Mouse (Mus musculus) forebrain, embryonic 13.5 days (tissue): Measurements from ENCODE around the gene Zfp874a. TPM values are rescaled to one million over a fixed set of nuclear protein-coding genes. Genes with fewer than 3 reads are reported as not detected.
"Not testable (repeated sequence)": the region's sequence is repeated elsewhere in the genome, so short reads cannot be mapped to it uniquely, and the experiment has no call there.

Source experiments
- ATAC-seq: fragments of 200-750 bp; cut with Nextera tagmentation; 2 replicates; pipeline ENCODE4 v1.8.0; 2017
- H3K27ac ChIP-seq: fragments of 300-500 bp; sonication (generic); 2 replicates; pipeline ENCODE4 v1.5.1; 2015; ENCODE audit warnings: inconsistent platforms, mild to moderate bottlenecking, moderate library complexity
- H3K27me3 ChIP-seq: fragments of 300-500 bp; sonication (generic); 2 replicates; pipeline ENCODE4 v1.6.1; 2015; ENCODE audit warnings: mild to moderate bottlenecking, inconsistent platforms
- H3K36me3 ChIP-seq: fragments of 300-500 bp; sonication (generic); 2 replicates; pipeline ENCODE4 v1.6.1; 2015; ENCODE audit warnings: mild to moderate bottlenecking, inconsistent platforms; ENCODE audit not compliant: poor library complexity, severe bottlenecking
- H3K4me1 ChIP-seq: fragments of 300-500 bp; sonication (generic); 2 replicates; pipeline ENCODE4 v1.6.1; 2015; ENCODE audit warnings: inconsistent platforms
- H3K4me2 ChIP-seq: fragments of 300-500 bp; sonication (generic); 2 replicates; pipeline ENCODE4 v1.6.1; 2015; ENCODE audit warnings: inconsistent platforms, mild to moderate bottlenecking, moderate library complexity
- H3K4me3 ChIP-seq: fragments of 300-500 bp; sonication (generic); 2 replicates; pipeline ENCODE4 v1.5.1; 2015; ENCODE audit warnings: mild to moderate bottlenecking, inconsistent platforms
- H3K9ac ChIP-seq: fragments of 300-500 bp; sonication (generic); 2 replicates; pipeline ENCODE4 v1.6.1; 2015; ENCODE audit warnings: mild to moderate bottlenecking, inconsistent platforms
- H3K9me3 ChIP-seq: fragments of 300-500 bp; sonication (generic); replicated peaks from 2 replicates; pipeline ENCODE4 v1.6.1; 2016; ENCODE audit warnings: inconsistent platforms
- WGBS: fragments of 180-500 bp; shearing (Covaris S2); methylation state at CpG from one replicate; pipeline ENCODE4 v1.1.7; 2015; 5-methylcytosine and 5-hydroxymethylcytosine counted together
- polyA plus RNA-seq: library from polyadenylated mRNA; unstranded; fragments of >200 nt; fragmentation: Nextera tagmentation; extraction: Ambion mirVana; gene quantifications from 2 replicates; pipeline ENCODE4 v1.2.1, GENCODE M21; 2015

Gene Zfp874a
- polyA plus RNA-seq, 1 experiment from 2014 or later, result 4.7 TPM

GRCm38 (mm10) chr13:67428116-67428515, 23.3 kb downstream of the Zfp874a start:
- no peak overlapping the region for H3K27ac ChIP-seq
- no peaks in the 10 kb centered on the region for H3K36me3 ChIP-seq
- no peak overlapping the region for H3K9ac ChIP-seq
- H3K4me3 ChIP-seq, result no peak overlapping the region
- H3K27me3 ChIP-seq, result no peaks in the 10 kb centered on the region
- 77% methylated on average over 3 of the region's 3 CpGs for WGBS
- H3K9me3 ChIP-seq, result no peaks in the 10 kb centered on the region
- no peak overlapping the region for H3K4me2 ChIP-seq
- ATAC-seq, result no peak
- H3K4me1 ChIP-seq, result no peaks in the 10 kb centered on the region

GRCm38 (mm10) chr13:67425699-67426098, 25.7 kb downstream of the Zfp874a start:
- not testable (repeated sequence) for H3K9me3 ChIP-seq

GRCm38 (mm10) chr13:67422532-67422931, 28.9 kb downstream of the Zfp874a start:
- not testable (repeated sequence) for H3K27ac ChIP-seq, H3K4me1 ChIP-seq, ATAC-seq, H3K36me3 ChIP-seq, H3K27me3 ChIP-seq, H3K9me3 ChIP-seq, H3K4me2 ChIP-seq, H3K9ac ChIP-seq, H3K4me3 ChIP-seq
- WGBS, result 83% methylated on average over 2 of the region's 2 CpGs

More at GRCm38 (mm10) chr13:67425699-67426098, 25.7 kb downstream of the Zfp874a start:
- H3K9ac ChIP-seq, H3K4me3 ChIP-seq, H3K27ac ChIP-seq, ATAC-seq, H3K36me3 ChIP-seq, H3K4me1 ChIP-seq, H3K27me3 ChIP-seq, H3K4me2 ChIP-seq: not testable (repeated sequence)

GRCm38 (mm10) chr13:67421207-67421857, 30.1 kb downstream of the Zfp874a start, which contains the start of gene Zfp459:
Gene Zfp459 (minus strand): TSS chr13:67421418.
- Histone ChIP-seq H3K27ac (no peak within 1 kb of the TSS), H3K4me3 (peak within 1 kb of the TSS; percentile 59), H3K4me2 (peak within 1 kb of the TSS; percentile 81), H3K36me3 (no peaks in the 10 kb centered on the region), H3K9me3 (no peaks in the 10 kb centered on the region), H3K27me3 (peaks cover 2% of the 10 kb centered on the region; the same call in 1 of the 2 replicates), H3K9ac (peak within 1 kb of the TSS; percentile 66), H3K4me1 (peaks cover 6% of the 10 kb centered on the region)
- WGBS, result 2% methylated on average over 22 of the region's 22 CpGs
- peak; percentile 90 for ATAC-seq

DNA sequence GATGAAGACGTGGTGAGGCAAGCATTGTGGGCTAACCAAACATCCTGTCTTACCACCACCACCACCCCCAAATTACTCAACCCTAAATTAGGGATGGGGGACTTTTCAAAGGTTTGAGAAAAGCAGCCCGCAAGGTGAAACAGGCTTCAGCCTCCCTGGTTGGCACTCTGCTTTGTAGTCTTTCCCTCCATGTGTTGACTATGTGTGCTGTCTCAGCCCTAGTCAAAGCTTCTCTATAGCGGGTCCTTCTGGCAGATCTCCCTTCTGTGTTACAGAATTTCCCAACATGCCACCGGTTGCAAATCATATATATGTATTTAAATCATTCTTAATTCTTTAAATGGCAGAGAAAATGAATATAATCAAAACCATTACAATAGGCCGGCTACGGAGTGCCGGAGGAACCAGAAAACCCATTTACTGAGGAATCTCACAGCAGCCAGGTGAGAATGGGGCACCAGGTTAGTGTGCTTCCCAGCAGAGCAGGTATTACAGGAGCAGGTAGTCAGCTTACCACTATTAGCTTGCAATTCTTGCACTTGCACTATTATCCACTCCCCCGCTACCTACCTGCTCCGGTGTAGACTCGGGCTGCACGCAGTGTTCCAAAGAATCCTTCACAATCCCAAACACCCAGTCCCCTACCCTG, 30.7 kb downstream of the Zfp874a start:
- H3K4me2 ChIP-seq, result peak overlapping the region; percentile 81
- peak overlapping the region; percentile 59 for H3K4me3 ChIP-seq
- no peaks in the 10 kb centered on the region for H3K9me3 ChIP-seq
- peak overlapping the region; percentile 66 for H3K9ac ChIP-seq
- peaks cover 6% of the 10 kb centered on the region for H3K4me1 ChIP-seq
- no peak overlapping the region for H3K27ac ChIP-seq
- H3K36me3 ChIP-seq, result no peaks in the 10 kb centered on the region
- WGBS, result 36% methylated on average over 11 of the region's 11 CpGs
- no peak for ATAC-seq
- H3K27me3 ChIP-seq, result peaks cover 2% of the 10 kb centered on the region; the same call in 1 of the 2 replicates

- WGBS, result 92% methylated on average over 3 of the region's 3 CpGs
- ATAC-seq, result no peak
- Histone ChIP-seq H3K4me2 (no peak overlapping the region), H3K4me1 (peaks cover 6% of the 10 kb centered on the region), H3K36me3 (no peaks in the 10 kb centered on the region), H3K4me3 (no peak overlapping the region), H3K9ac (no peak overlapping the region), H3K9me3 (no peaks in the 10 kb centered on the region), H3K27ac (no peak overlapping the region), H3K27me3 (no peaks in the 10 kb centered on the region)
These were observed 34.6 kb downstream of the Zfp874a start for GRCm38 (mm10) chr13:67416811-67417210.

DNA sequence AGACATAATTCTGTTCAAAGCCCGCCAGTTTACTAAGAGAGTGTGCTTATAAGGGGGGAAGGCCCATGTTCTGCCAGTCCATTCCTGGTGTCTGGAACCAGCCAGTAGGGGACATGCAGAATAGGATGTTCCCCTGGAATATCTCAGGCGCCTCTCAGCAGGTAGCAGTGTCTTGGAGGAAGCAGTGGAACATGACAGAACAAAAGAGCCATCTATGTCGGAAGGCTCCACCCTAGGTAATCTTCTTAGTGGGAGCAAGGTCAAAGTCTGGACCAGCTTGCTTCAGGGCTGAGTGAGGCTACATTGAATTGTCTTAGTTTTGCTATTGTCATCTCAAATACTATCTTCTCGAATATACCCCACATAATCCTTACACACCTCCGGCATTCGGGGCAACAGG, 35.7 kb downstream of the Zfp874a start:
- no peak overlapping the region for H3K27ac ChIP-seq
- no peak for ATAC-seq
- no peak overlapping the region for H3K4me2 ChIP-seq
- H3K27me3 ChIP-seq, result no peaks in the 10 kb centered on the region
- H3K36me3 ChIP-seq, result no peaks in the 10 kb centered on the region
- H3K9ac ChIP-seq, result no peak overlapping the region
- H3K9me3 ChIP-seq, result no peaks in the 10 kb centered on the region
- H3K4me1 ChIP-seq, result peaks cover 3% of the 10 kb centered on the region
- H3K4me3 ChIP-seq, result no peak overlapping the region
- WGBS, result 87% methylated on average over 6 of the region's 6 CpGs

- ATAC-seq, H3K9ac ChIP-seq, H3K27ac ChIP-seq, H3K4me3 ChIP-seq, H3K4me2 ChIP-seq, H3K36me3 ChIP-seq, H3K9me3 ChIP-seq, H3K27me3 ChIP-seq, H3K4me1 ChIP-seq: not testable (repeated sequence)
- WGBS, result 82% methylated on average over 3 of the region's 3 CpGs
These were observed 37.8 kb downstream of the Zfp874a start for GRCm38 (mm10) chr13:67413634-67414033.

GRCm38 (mm10) chr13:67399183-67399903, 52.1 kb downstream of the Zfp874a start, which contains the start of gene Zfp429:
Gene Zfp429 (minus strand): TSS chr13:67399819.
- H3K27ac ChIP-seq, H3K4me1 ChIP-seq, H3K36me3 ChIP-seq, H3K9me3 ChIP-seq, H3K27me3 ChIP-seq: not testable (repeated sequence)
- Histone ChIP-seq H3K4me3 (peak within 1 kb of the TSS; percentile 60), H3K9ac (peak within 1 kb of the TSS; percentile 51; the same call in 1 of the 2 replicates), H3K4me2 (peak within 1 kb of the TSS; percentile 59)
- peak; percentile 96 for ATAC-seq
- WGBS, result 4% methylated on average over 16 of the region's 16 CpGs

- 0 out of 2 replicates have a peak, but pooled peaks have one; percentile 27 for ATAC-seq
- not testable (repeated sequence) for H3K27ac ChIP-seq, H3K9ac ChIP-seq, H3K27me3 ChIP-seq, H3K4me3 ChIP-seq, H3K9me3 ChIP-seq, H3K36me3 ChIP-seq, H3K4me2 ChIP-seq, H3K4me1 ChIP-seq
- WGBS, result 48% methylated on average over 3 of the region's 3 CpGs
These were observed 75.2 kb downstream of the Zfp874a start for GRCm38 (mm10) chr13:67376255-67376654.

DNA sequence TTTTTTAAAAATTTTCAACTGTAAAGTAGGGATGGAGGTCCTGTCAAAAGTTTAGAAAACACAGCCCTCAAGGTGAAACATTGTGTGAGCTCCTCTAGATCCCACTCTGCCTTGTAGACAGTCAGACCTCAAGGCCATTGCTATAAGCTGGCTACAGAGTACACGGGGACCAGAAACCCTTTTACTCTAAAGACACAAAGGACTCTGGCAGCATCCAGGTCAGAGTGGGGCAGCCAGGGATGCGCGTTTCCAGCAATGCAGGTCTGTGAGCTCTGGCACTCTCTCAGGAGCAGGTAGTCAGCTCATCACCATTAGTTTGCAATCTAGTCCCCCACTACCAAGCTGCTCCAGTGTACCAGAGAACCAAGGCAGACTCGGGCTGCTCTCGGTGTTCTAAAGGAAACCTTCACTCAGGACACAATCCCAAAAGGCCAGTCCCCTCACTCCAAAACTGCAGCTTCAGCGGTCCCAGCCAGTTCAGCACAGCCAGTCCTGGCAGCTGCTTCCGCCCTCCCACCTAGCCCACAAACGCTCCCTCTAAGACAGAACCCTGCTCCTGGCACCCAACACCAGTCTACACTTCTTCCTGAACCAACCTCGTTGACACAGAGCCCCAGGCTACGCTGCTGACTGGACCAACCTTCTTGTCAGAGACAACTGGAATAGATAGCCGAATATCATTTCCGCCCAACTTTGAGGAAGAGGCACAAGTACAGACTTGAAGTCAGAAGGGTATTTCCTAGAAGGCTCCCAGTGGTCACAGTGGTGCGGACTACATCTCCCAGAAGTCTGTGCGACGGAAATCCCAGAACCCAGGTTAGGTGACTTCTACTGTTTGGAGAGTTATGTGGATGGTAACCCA, 76.1 kb downstream of the Zfp874a start, which contains the start of the genes Gm28041 and Zfp456:
TSS of gene Gm28041 (minus strand) at position 684 of the 862 bp plus-strand sequence.
TSS of gene Zfp456 (minus strand) at position 761 of the 862 bp plus-strand sequence.
- peak; percentile 91 for ATAC-seq

More for the DNA sequence above, 76.1 kb downstream of the Zfp874a start, which contains the start of the genes Gm28041 and Zfp456:
- H3K9me3 ChIP-seq, H3K27me3 ChIP-seq, H3K36me3 ChIP-seq, H3K9ac ChIP-seq, H3K4me1 ChIP-seq, H3K27ac ChIP-seq: not testable (repeated sequence)
- H3K4me2 ChIP-seq, result peak within 1 kb of the TSS; percentile 56
- 23% methylated on average over 15 of the region's 15 CpGs for WGBS
- peak within 1 kb of the TSS; percentile 36 for H3K4me3 ChIP-seq
